Mouse (Mus musculus): ENCODE results near the gene Prl3b1.

Gene Prl3b1

GRCm38 (mm10) chr13:27241547-27241946, at the start of gene Prl3b1:
TSS of gene Prl3b1 (plus strand) at chr13:27241847.
- DNase-seq = no peak

- no peak for DNase-seq
These were observed 45.3 kb upstream of the Prl3b1 start, which contains the start of gene Prl3c1 for GRCm38 (mm10) chr13:27196359-27196758. TSS of gene Prl3c1 (plus strand) at chr13:27196659.

- DNase-seq = no peak
These were observed 17.5 kb downstream of the Prl3b1 start, which contains the start of gene Prl3a1 for GRCm38 (mm10) chr13:27259136-27259535. TSS of gene Prl3a1 (plus strand) at chr13:27259436.
